31 mouse cellular contexts compared by ENCODE assay signal in genomic region chrX:8182871-8183540, GRCm38 (mm10). TPM values are rescaled to one million over a fixed set of nuclear protein-coding genes. Genes with fewer than 3 reads are reported as not detected.
DNase-seq lines count a peak whose midpoint lies in the region; ATAC-seq and TF ChIP-seq lines count a peak whose summit lies in the region.
"Had no signal": no experiment of that assay in that cellular context is flagged by ENCODE, and none has a peak within 500 bp of the region (broad histone marks: within the 10 kb centered on the region; RNA-seq: fewer than 3 reads in every experiment).

No protein-coding gene starts in this region.

- H3K4me3 ChIP-seq in kidney, embryonic 14.5 days (ENCODE audit: low read length): no peak overlapping the region
- 0 out of 2 replicates have a peak overlapping the region, but pooled peaks have one; percentile 17 for H3K4me3 ChIP-seq in E14TG2a.4 (replicated peaks; ENCODE audit: low read length)
- no peak overlapping the region for H3K4me3 ChIP-seq in ES-E14 (ENCODE audit: insufficient read depth in 1 of 2, low read depth in 1 of 2, low read length in 2 of 2, poor library complexity in 1 of 2, severe bottlenecking in 1 of 2)
- H3K4me3 ChIP-seq: erythroblast, embryonic 14.5 days; gastrocnemius, adult 2 months; limb, embryonic 13.5 days; liver, embryonic 12.5 days; megakaryocyte, embryonic 14.5 days; midbrain, embryonic 12.5 days had no signal

- 15% methylated on average over 7 of the region's 7 CpGs for WGBS in kidney, embryonic 14.5 days

- no peak overlapping the region for H3K4me2 ChIP-seq in kidney, embryonic 14.5 days (replicated peaks; ENCODE audit: low read depth, low read length)
- H3K4me2 ChIP-seq: heart, embryonic 11.5 days; hindbrain, embryonic 14.5 days; limb, embryonic 13.5 days; liver, embryonic 12.5 days; midbrain, embryonic 12.5 days had no signal

- H3K27me3 ChIP-seq in kidney, embryonic 14.5 days (ENCODE audit: control insufficient read depth, insufficient read depth, low read length): no peaks in the 10 kb centered on the region
- no peaks in the 10 kb centered on the region for H3K27me3 ChIP-seq in E14TG2a.4 (ENCODE audit: insufficient read depth, low read length)
- H3K27me3 ChIP-seq: limb, embryonic 13.5 days; liver, embryonic 12.5 days; megakaryocyte, embryonic 14.5 days; midbrain, embryonic 12.5 days had no signal

- no peak for TF ChIP-seq CTCF in E14TG2a.4 (conservative IDR thresholded peaks at IDR 0.05; ENCODE audit: low read length)

- in situ Hi-C loops in ES-E14 (cut with MboI; ENCODE audit: low sequenced_read_pairs in 2 of 2, unreplicated experiment in 2 of 2): no loop called here

- no peak for ATAC-seq in kidney, embryonic 14.5 days (ENCODE audit: low FRiP score, low TSS enrichment)
- ATAC-seq: forebrain, embryonic 16.5 days; inflammation-experienced regulatory T-cells, adult 6 months; liver, embryonic 12.5 days; lung, postnatal 0 days had no signal

- no peak overlapping the region for H3K27ac ChIP-seq in kidney, embryonic 14.5 days (ENCODE audit: low read depth, low read length)
- peak overlapping the region; percentile 65 for H3K27ac ChIP-seq in ES-E14 (ENCODE audit: insufficient read depth, low read depth, low read length, poor library complexity, severe bottlenecking)
- H3K27ac ChIP-seq: gastrocnemius, adult 2 months; hindbrain, embryonic 14.5 days; kidney, postnatal 0 days; limb, embryonic 13.5 days; liver, embryonic 12.5 days; midbrain, embryonic 12.5 days had no signal

- H3K9me3 ChIP-seq in kidney, embryonic 14.5 days (ENCODE audit: control insufficient read depth, low read length): no peaks in the 10 kb centered on the region
- H3K9me3 ChIP-seq in E14TG2a.4 (ENCODE audit: low read length): no peaks in the 10 kb centered on the region
- H3K9me3 ChIP-seq in ES-E14 (ENCODE audit: control insufficient read depth, insufficient read depth, low read depth, low read length): no peaks in the 10 kb centered on the region
- H3K9me3 ChIP-seq: G1E; limb, embryonic 13.5 days; liver, embryonic 12.5 days; megakaryocyte, embryonic 14.5 days; midbrain, embryonic 12.5 days had no signal

- no peak overlapping the region for H3K9ac ChIP-seq in kidney, embryonic 14.5 days (ENCODE audit: low read depth, low read length)
- H3K9ac ChIP-seq in ES-E14 (ENCODE audit: insufficient read depth, low read depth, low read length, poor library complexity, severe bottlenecking): no peak overlapping the region
- H3K9ac ChIP-seq: hindbrain, embryonic 14.5 days; limb, embryonic 13.5 days; liver, embryonic 12.5 days; midbrain, embryonic 12.5 days had no signal

- no peaks in the 10 kb centered on the region for H3K4me1 ChIP-seq in kidney, embryonic 14.5 days (ENCODE audit: control insufficient read depth, insufficient read depth, low read length)
- H3K4me1 ChIP-seq in E14TG2a.4 (replicated peaks; ENCODE audit: low read depth, low read length) (peaks cover 51% of the 10 kb centered on the region), ES-E14 (ENCODE audit: control insufficient read depth in 2 of 2, insufficient read depth in 2 of 2, low read length in 2 of 2, poor library complexity in 1 of 2) (peaks cover 4 to 6% of the 10 kb centered on the region in 2 experiments; a peak in 3 of 4 replicates)
- H3K4me1 ChIP-seq: limb, embryonic 13.5 days; midbrain, embryonic 12.5 days had no signal

- no peaks in the 10 kb centered on the region for H3K36me3 ChIP-seq in kidney, embryonic 14.5 days (ENCODE audit: control insufficient read depth, insufficient read depth, low read length)
- H3K36me3 ChIP-seq in E14TG2a.4 (ENCODE audit: insufficient read depth, low read length) (peaks cover 35% of the 10 kb centered on the region), ES-E14 (ENCODE audit: control insufficient read depth, insufficient read depth, low read length, poor library complexity, severe bottlenecking) (peaks cover 3% of the 10 kb centered on the region; the same call in 1 of the 2 replicates)
- H3K36me3 ChIP-seq: midbrain, embryonic 12.5 days had no signal

- peak; percentile 22 for DNase-seq in kidney, adult 18-20 months
- no peak for DNase-seq in ES-E14 (ENCODE audit: low read depth, low spot score)
- peak; percentile 10 to 47 for DNase-seq in kidney, postnatal 25 days
- no peak for DNase-seq in thymus, adult 18-20 months
- DNase-seq in urinary bladder, adult 2 months (ENCODE audit: low spot score): no peak
- DNase-seq: adrenal gland, postnatal 36 days; cerebellum, adult 2 months; cerebellum, postnatal 14 days; gastrocnemius, adult 2 months; gastrocnemius, postnatal 36 days; heart, adult 18-20 months; heart, postnatal 4 days; lung, adult 18-20 months; lung, postnatal 4 days; retina, postnatal 1 day; right cerebral cortex, postnatal 14 days; thymus, postnatal 14 days had no signal

TF ChIP-seq in ES-E14, 5 proteins besides CTCF, POLR2A, EP300 and RAD21:
- TF ChIP-seq MAFK (IDR thresholded peaks at IDR 0.05; ENCODE audit: insufficient read depth, low read depth, low read length): no peak
- TF ChIP-seq ZC3H11A (IDR thresholded peaks at IDR 0.05; ENCODE audit: borderline replicate concordance, low read depth, low read length): no peak
- no peak for TF ChIP-seq HCFC1 (IDR thresholded peaks at IDR 0.05; ENCODE audit: borderline replicate concordance, insufficient read depth, low read length)
- TF ChIP-seq ZNF384 (IDR thresholded peaks at IDR 0.05; ENCODE audit: low read depth, low read length): no peak
- TF ChIP-seq CHD2 (IDR thresholded peaks at IDR 0.05; ENCODE audit: low read depth, low read length): no peak

RNA-seq across cellular contexts. Expression of gene Tbc1d25, which starts 7.0 kb away (rescaled TPM):
- 9.3 and 12.1 TPM in 2 replicates for polyA plus RNA-seq in kidney, embryonic 14.5 days (2014; fragmentation: Nextera tagmentation; extraction: Ambion mirVana)
- total RNA-seq in ES-E14 (2012; rRNA removed): 10.5 and 13.7 TPM in 2 replicates
- polyA plus RNA-seq in urinary bladder, adult 2 months (2012; rRNA removed): 11.2 and 11.7 TPM in 2 replicates

RNA-seq across cellular contexts. Expression of gene Ebp, which starts 10.3 kb away (rescaled TPM):
- polyA plus RNA-seq in kidney, embryonic 14.5 days (2014; fragmentation: Nextera tagmentation; extraction: Ambion mirVana): 20.8 and 37.6 TPM in 2 replicates
- total RNA-seq in ES-E14 (2012; rRNA removed): 85.5 and 85.8 TPM in 2 replicates
- 30.5 and 33.0 TPM in 2 replicates for polyA plus RNA-seq in urinary bladder, adult 2 months (2012; rRNA removed)

RNA-seq across cellular contexts. Expression of gene Porcn, which starts 23.3 kb away (rescaled TPM):
- 7.1 and 8.1 TPM in 2 replicates for polyA plus RNA-seq in kidney, embryonic 14.5 days (2014; fragmentation: Nextera tagmentation; extraction: Ambion mirVana)
- total RNA-seq in ES-E14 (2012; rRNA removed): 59.0 and 96.5 TPM in 2 replicates
- 40.1 and 41.2 TPM in 2 replicates for polyA plus RNA-seq in urinary bladder, adult 2 months (2012; rRNA removed)

RNA-seq across cellular contexts. Expression of gene Rbm3, which starts 37.3 kb away (rescaled TPM):
- 606 and 668 TPM in 2 replicates for polyA plus RNA-seq in kidney, embryonic 14.5 days (2014; fragmentation: Nextera tagmentation; extraction: Ambion mirVana)
- 312 and 423 TPM in 2 replicates for total RNA-seq in ES-E14 (2012; rRNA removed)
- 281 and 318 TPM in 2 replicates for polyA plus RNA-seq in urinary bladder, adult 2 months (2012; rRNA removed)

RNA-seq across cellular contexts. Expression of gene Wdr13, which starts 50.3 kb away (rescaled TPM):
- 19.3 and 21.3 TPM in 2 replicates for polyA plus RNA-seq in kidney, embryonic 14.5 days (2014; fragmentation: Nextera tagmentation; extraction: Ambion mirVana)
- 17.1 and 25.7 TPM in 2 replicates for total RNA-seq in ES-E14 (2012; rRNA removed)
- 73.3 and 77.8 TPM in 2 replicates for polyA plus RNA-seq in urinary bladder, adult 2 months (2012; rRNA removed)

Comparison
In these comparisons a context has a peak if more than half of its experiments do, and no peak if none do; other contexts are left out.
1. DNase-seq: peak in kidney, adult 18-20 months (single experiment) and kidney, postnatal 25 days (2 of 2); none in ES-E14 (single experiment), thymus, adult 18-20 months (0 of 2) and urinary bladder, adult 2 months (single experiment).